Mouse (Mus musculus) limb, embryonic 10.5 days (tissue): ENCODE measurements around the gene Lrrc3b. TPM values are rescaled to one million over a fixed set of nuclear protein-coding genes. Genes with fewer than 3 reads are reported as not detected.

Source experiments
- DNase-seq: peaks from one replicate; pipeline ENCODE4 v3.0.0-alpha.2; 2017; ENCODE audit warnings: low spot score
- H3K27ac ChIP-seq: fragments of 300-500 bp; sonication (generic); 2 replicates; pipeline ENCODE4 v1.5.1; 2016; ENCODE audit warnings: mild to moderate bottlenecking
- H3K27me3 ChIP-seq: fragments of 300-500 bp; sonication (generic); 2 replicates; pipeline ENCODE4 v1.6.1; 2016; ENCODE audit warnings: low read depth, mild to moderate bottlenecking; ENCODE audit not compliant: poor library complexity, severe bottlenecking
- H3K36me3 ChIP-seq: fragments of 300-500 bp; sonication (generic); 2 replicates; pipeline ENCODE4 v1.6.1; 2016; ENCODE audit warnings: mild to moderate bottlenecking, moderate library complexity
- H3K4me1 ChIP-seq: fragments of 300-500 bp; sonication (generic); 2 replicates; pipeline ENCODE4 v1.6.1; 2016
- H3K4me3 ChIP-seq: fragments of 300-500 bp; sonication (generic); 2 replicates; pipeline ENCODE4 v1.5.1; 2016; ENCODE audit warnings: mild to moderate bottlenecking, moderate library complexity
- H3K9me3 ChIP-seq: fragments of 300-500 bp; sonication (generic); replicated peaks from 2 replicates; pipeline ENCODE4 v1.6.1; 2016; ENCODE audit warnings: mild to moderate bottlenecking
- WGBS: fragments of 180-500 bp; shearing (Covaris S2); methylation state at CpG from one replicate; pipeline ENCODE4 v1.1.7; 2016; 5-methylcytosine and 5-hydroxymethylcytosine counted together
- polyA plus RNA-seq: library from polyadenylated mRNA; unstranded; fragments of >200 nt; fragmentation: Nextera tagmentation; extraction: Ambion mirVana; gene quantifications from 2 replicates; pipeline ENCODE4 v1.2.1, GENCODE M21; 2016

Lrrc3b gene
- polyA plus RNA-seq, 1 experiment from 2014 or later: 2.1 TPM

- Histone ChIP-seq H3K27me3 (no peaks in the 10 kb centered on the region), H3K9me3 (no peaks in the 10 kb centered on the region), H3K4me3 (no peak overlapping the region), H3K36me3 (no peaks in the 10 kb centered on the region), H3K27ac (no peak overlapping the region), H3K4me1 (peaks cover 11% of the 10 kb centered on the region)
- no peak for DNase-seq
Observed at GRCm38 (mm10) chr14:15319399-15319915, 119.3 kb downstream of the Lrrc3b start.

DNA sequence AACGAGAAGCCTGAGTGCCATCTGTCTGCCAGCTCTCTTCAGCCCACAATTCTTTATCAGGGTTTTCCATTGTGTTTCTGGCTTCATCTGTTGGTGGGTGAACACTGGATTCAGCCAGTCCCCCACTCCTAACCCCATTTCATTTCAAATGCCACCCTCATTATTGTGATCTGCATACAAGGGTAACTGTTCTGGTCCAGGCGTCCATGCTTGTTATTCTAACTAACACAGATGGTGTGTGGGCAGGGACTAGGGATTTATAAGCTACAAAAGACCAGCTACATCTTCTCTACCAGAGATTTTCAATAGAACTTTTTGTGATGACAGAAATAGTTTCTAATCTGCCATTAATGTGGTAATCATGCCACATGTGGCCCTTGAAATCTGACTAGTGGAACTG lies 130.2 kb downstream of the Lrrc3b start:
- no peaks in the 10 kb centered on the region for H3K4me1 ChIP-seq
- H3K4me3 ChIP-seq: no peak overlapping the region
- H3K27ac ChIP-seq: no peak overlapping the region
- 87% methylated on average over 2 of the region's 2 CpGs for WGBS
- H3K36me3 ChIP-seq: no peaks in the 10 kb centered on the region
- DNase-seq: no peak
- H3K27me3 ChIP-seq: no peaks in the 10 kb centered on the region
- no peaks in the 10 kb centered on the region for H3K9me3 ChIP-seq
